Mouse (Mus musculus): ENCODE data around the gene Aen. TPM values are rescaled to one million over a fixed set of nuclear protein-coding genes. Genes with fewer than 3 reads are reported as not detected.
A peak's percentile ranks its signal among the peaks of the same experiment; 100 is the strongest.

Gene Aen
- total and polyA plus RNA-seq, 3 experiments, result 69.1 to 74.2 (median 72.9) TPM

GRCm38 (mm10) chr7:78846737-78847434, 48.8 kb upstream of the Aen start, which contains the start of gene Det1 (continued):
- TF ChIP-seq MYC (IDR thresholded peaks at IDR 0.05; ENCODE audit: low read depth, low read length) (peak; percentile 75), ZMIZ1 (IDR thresholded peaks at IDR 0.05; ENCODE audit: low read depth, low read length) (peak; percentile 75), EP300 (IDR thresholded peaks at IDR 0.05; ENCODE audit: low read length) (no peak), NELFE (IDR thresholded peaks at IDR 0.05; ENCODE audit: low read depth, low read length) (peak; percentile 60; the same call in 1 of the 2 replicates), E2F4 (IDR thresholded peaks at IDR 0.05; ENCODE audit: insufficient replicate concordance, low read depth, low read length) (no peak), MEF2A (IDR thresholded peaks at IDR 0.05; ENCODE audit: borderline replicate concordance, low read depth, low read length) (peak; percentile 59; the same call in 1 of the 2 replicates), SIN3A (IDR thresholded peaks at IDR 0.05; ENCODE audit: low read length) (peak; percentile 78), NRF1 (IDR thresholded peaks at IDR 0.05; ENCODE audit: low read depth, low read length) (peak; percentile 60), MAX (IDR thresholded peaks at IDR 0.05; ENCODE audit: low read length) (peak; percentile 70), GABPA (IDR thresholded peaks at IDR 0.05; ENCODE audit: insufficient replicate concordance, low read depth, low read length) (peak; percentile 75), RCOR1 (conservative IDR thresholded peaks at IDR 0.05; ENCODE audit: low read depth, low read length) (no peak), KAT2A (IDR thresholded peaks at IDR 0.05; ENCODE audit: insufficient replicate concordance, low read length) (peak; percentile 89; the same call in 1 of the 2 replicates)

GRCm38 (mm10) chr7:78854051-78854450, 41.6 kb upstream of the Aen start:
- DNase-seq (ENCODE audit: extremely low read depth), result no peak
- TF ChIP-seq GABPA (IDR thresholded peaks at IDR 0.05; ENCODE audit: insufficient replicate concordance, low read depth, low read length), result no peak
- TF ChIP-seq ZC3H11A (IDR thresholded peaks at IDR 0.05; ENCODE audit: low read depth, low read length), result no peak
- peak; percentile 71 for TF ChIP-seq ELF1 (IDR thresholded peaks at IDR 0.05; ENCODE audit: low read depth, low read length)
- TF ChIP-seq NRF1 (IDR thresholded peaks at IDR 0.05; ENCODE audit: low read depth, low read length), result no peak
- TF ChIP-seq CTCF (conservative IDR thresholded peaks at IDR 0.05 in 1 of 2, IDR thresholded peaks at IDR 0.05 in 1 of 2; ENCODE audit: low read depth in 2 of 2, low read length in 2 of 2), result no peak
- TF ChIP-seq ETS1 (conservative IDR thresholded peaks at IDR 0.05; ENCODE audit: low read depth, low read length), result no peak
- no peak for TF ChIP-seq MAFK (IDR thresholded peaks at IDR 0.05; ENCODE audit: insufficient replicate concordance, low read length)
- Histone ChIP-seq H3K36me3 (replicated peaks in 1 of 2; ENCODE audit: control insufficient read depth in 1 of 2, insufficient read depth in 1 of 2, low read length in 1 of 2) (no peaks in the 10 kb centered on the region), H3K27ac (ENCODE audit: insufficient read depth, low read depth) (no peak overlapping the region), H3K9ac (ENCODE audit: insufficient read depth, low read depth) (peak overlapping the region; percentile 24; the same call in 1 of the 2 replicates), H3K27me3 (replicated peaks) (no peaks in the 10 kb centered on the region), H3K79me2 (replicated peaks; ENCODE audit: control insufficient read depth, extremely low read depth, insufficient read depth, poor library complexity, severe bottlenecking) (no peaks in the 10 kb centered on the region), H3K4me1 (ENCODE audit: control insufficient read depth in 1 of 2, insufficient read depth in 2 of 2) (peaks cover 3% of the 10 kb centered on the region in 2 experiments; a peak in 2 of 4 replicates), H3K9me3 (replicated peaks; ENCODE audit: low read length) (no peaks in the 10 kb centered on the region), H3K4me2 (ENCODE audit: insufficient read depth, low read depth, poor library complexity, severe bottlenecking) (no peak overlapping the region), H3K4me3 (replicated peaks in 1 of 3; ENCODE audit: low read depth in 2 of 3, low read length in 2 of 3, poor library complexity in 1 of 3) (no peak overlapping the region)
- dilution Hi-C loops (cut with MboI; ENCODE audit: extremely low pct_ligation_motif_present, extremely low pct_unique_long_range_greater_than_20kb, low sequenced_read_pairs), result no loop called here
- in situ Hi-C loops (cut with MboI; ENCODE audit: low pct_ligation_motif_present, low pct_unique_long_range_greater_than_20kb, low sequenced_read_pairs), result no loop called here

All from CH12.LX (cell line).